Mouse (Mus musculus): Measurements from ENCODE around the gene Cntn5. TPM values are rescaled to one million over a fixed set of nuclear protein-coding genes. Genes with fewer than 3 reads are reported as not detected.

The Cntn5 gene
- polyA plus RNA-seq, 1 experiment = 1.8 TPM

GRCm38 (mm10) chr9:9707766-9708165 lies 1196.8 kb downstream of the Cntn5 start:
- no peak for DNase-seq (ENCODE audit: low read depth)

GRCm38 (mm10) chr9:9705180-9705579 lies 1199.4 kb downstream of the Cntn5 start:
- no peak for DNase-seq (ENCODE audit: low read depth)

DNA sequence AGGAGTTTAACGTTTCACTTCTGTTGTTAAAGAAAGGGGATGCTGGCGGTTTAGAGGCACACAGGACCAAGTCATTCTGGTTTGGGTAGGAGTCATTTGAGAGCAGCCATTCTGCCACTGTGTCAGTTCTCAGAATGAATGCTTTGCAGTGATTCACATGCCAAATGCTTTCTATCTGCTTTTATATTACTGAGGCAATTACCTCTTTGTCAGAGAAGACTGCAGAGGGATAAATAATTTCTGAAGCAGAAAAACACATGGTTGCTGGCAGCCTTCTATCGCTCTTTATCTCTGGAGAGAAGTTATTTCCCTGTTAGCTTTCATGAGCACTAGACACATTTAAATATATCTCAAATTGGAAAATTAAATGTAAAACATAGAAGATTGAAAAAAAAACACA lies 1207.9 kb downstream of the Cntn5 start:
- DNase-seq (ENCODE audit: low read depth) = no peak

- no peak for DNase-seq (ENCODE audit: low read depth)
These were observed 1222.2 kb downstream of the Cntn5 start for GRCm38 (mm10) chr9:9682348-9682884.

- DNase-seq (ENCODE audit: low read depth) = no peak
These were observed 1228.5 kb downstream of the Cntn5 start for GRCm38 (mm10) chr9:9676078-9676477.

DNA sequence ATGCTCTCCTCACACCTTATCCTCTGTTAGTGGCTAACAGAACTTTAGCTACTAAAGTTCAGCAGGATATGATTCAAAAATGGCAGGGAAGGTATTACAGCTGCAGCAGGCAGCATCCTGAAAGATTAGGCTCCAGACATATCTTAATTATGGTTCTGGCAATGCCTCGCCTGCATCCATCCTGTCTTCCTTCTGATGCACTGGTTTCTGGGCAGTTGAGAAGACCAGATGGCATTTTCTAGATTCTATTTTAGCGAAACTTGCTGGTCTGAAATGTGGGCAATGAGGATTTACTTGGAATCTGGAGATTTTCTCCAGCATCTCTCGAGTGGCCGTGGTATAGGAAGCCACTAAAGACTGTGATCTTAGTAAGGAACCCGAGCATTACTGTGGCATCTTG lies 1230.0 kb downstream of the Cntn5 start:
- no peak for DNase-seq (ENCODE audit: low read depth)

DNA sequence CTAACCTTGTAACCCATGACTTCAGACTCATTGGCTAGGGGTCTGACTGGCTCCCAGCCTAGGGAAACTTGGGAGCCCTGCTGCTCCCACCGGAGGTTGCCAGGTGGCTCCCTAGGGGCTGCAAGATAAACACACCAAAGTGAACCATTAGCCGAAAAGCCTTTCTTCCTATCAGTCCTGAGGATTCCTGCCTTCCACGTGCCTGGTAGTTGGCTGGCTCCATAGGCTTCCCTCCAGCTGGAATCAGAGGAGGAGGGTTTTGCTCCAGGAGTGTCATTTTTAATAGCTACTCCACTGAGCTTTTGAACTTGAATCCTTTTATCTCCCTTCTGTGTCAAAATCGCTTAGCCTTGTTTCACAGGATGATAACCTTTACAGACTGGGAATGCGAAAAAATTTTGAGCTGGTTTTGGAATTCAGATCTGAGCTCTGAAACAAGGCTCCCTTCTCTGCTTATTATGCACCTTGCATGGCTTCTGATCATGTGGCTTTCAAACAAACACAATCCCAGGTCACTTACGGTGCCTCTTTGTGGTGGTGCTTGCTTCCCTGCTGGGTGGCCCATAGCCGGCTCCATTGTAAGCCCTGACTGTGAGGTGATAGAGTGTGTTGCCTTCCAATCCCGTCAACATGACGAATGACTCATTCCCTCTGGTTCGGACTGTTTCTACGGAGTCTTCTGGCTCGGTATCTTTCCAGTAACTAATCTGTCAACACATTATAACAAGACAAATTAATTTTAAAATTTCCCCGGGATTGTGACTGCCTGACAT lies 1231.1 kb downstream of the Cntn5 start:
- DNase-seq (ENCODE audit: low read depth) = no peak

- DNase-seq (ENCODE audit: low read depth) = no peak
These were observed 1251.1 kb downstream of the Cntn5 start for GRCm38 (mm10) chr9:9653463-9653862.

DNA sequence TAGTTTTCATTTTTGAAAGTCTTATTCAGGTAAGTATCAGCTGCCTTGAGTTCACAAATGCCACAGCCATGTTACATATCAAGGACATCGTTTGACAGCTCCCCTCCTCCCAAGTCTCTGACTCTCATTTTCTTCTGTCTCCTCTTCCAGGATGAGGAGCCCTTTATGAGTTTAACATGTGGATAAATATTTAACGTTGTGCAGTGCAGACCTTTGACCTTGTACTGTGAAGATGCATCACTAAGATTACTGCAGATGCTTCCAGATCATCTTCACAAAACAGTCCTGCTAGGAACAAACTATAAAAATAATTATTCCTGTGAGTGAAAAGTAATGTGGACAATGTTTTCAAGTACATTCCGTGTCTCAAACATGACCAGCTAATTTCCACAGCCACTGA lies 1257.2 kb downstream of the Cntn5 start:
- no peak for DNase-seq (ENCODE audit: low read depth)

GRCm38 (mm10) chr9:9646276-9646675 lies 1258.3 kb downstream of the Cntn5 start:
- no peak for DNase-seq (ENCODE audit: low read depth)
